Mouse (Mus musculus) ES-Bruce4 (cell line): ENCODE measurements at regions not wholly inside any gene's neighbourhood (a gene's known extent, or its start where the extent isn't known, plus 50 kb on each side); places are given as distances from the start of the nearest gene placed in this dataset.

ENCODE experiments used
- H3K27ac ChIP-seq: 2 replicates; pipeline ENCODE4 v1.5.1; 2012; ENCODE audit warnings: low read length, inconsistent platforms; ENCODE audit not compliant: insufficient read depth
- H3K27me3 ChIP-seq: 2 replicates; pipeline ENCODE4 v1.6.1; 2012; ENCODE audit warnings: mild to moderate bottlenecking, low read length, inconsistent platforms; ENCODE audit not compliant: control insufficient read depth, poor library complexity, insufficient read depth, severe bottlenecking
- H3K36me3 ChIP-seq: 2 replicates; pipeline ENCODE4 v1.6.1; 2012; ENCODE audit warnings: inconsistent platforms, mild to moderate bottlenecking, low read length, moderate library complexity; ENCODE audit not compliant: control insufficient read depth, poor library complexity, insufficient read depth, severe bottlenecking
- H3K4me1 ChIP-seq: one replicate; pipeline ENCODE4 v1.8.1; 2011; ENCODE audit warnings: low read length; ENCODE audit not compliant: control insufficient read depth, insufficient read depth
- H3K4me3 ChIP-seq: 2 replicates; pipeline ENCODE4 v1.5.1; 2011; ENCODE audit warnings: low read depth, mild to moderate bottlenecking, low read length
- H3K9ac ChIP-seq: 2 replicates; pipeline ENCODE4 v1.6.1; 2012; ENCODE audit warnings: low read depth, mild to moderate bottlenecking, inconsistent platforms; ENCODE audit not compliant: poor library complexity, severe bottlenecking
- H3K9me3 ChIP-seq: replicated peaks from 2 replicates; pipeline ENCODE4 v1.6.1; 2012; ENCODE audit warnings: mild to moderate bottlenecking, low read length, inconsistent platforms; ENCODE audit not compliant: control insufficient read depth, poor library complexity, insufficient read depth, severe bottlenecking
- CTCF ChIP-seq: IDR thresholded peaks from one replicate; pipeline ENCODE4 v1.8.1; 2011; ENCODE audit warnings: low read depth, low read length
- EP300 ChIP-seq: IDR thresholded peaks from 2 replicates; pipeline ENCODE4 v1.6.1; 2011; ENCODE audit warnings: low read depth, low read length; ENCODE audit not compliant: insufficient read depth
- POLR2A ChIP-seq: IDR thresholded peaks from one replicate; pipeline ENCODE4 v1.8.1; 2011; ENCODE audit warnings: low read length; ENCODE audit not compliant: insufficient read depth

DNA sequence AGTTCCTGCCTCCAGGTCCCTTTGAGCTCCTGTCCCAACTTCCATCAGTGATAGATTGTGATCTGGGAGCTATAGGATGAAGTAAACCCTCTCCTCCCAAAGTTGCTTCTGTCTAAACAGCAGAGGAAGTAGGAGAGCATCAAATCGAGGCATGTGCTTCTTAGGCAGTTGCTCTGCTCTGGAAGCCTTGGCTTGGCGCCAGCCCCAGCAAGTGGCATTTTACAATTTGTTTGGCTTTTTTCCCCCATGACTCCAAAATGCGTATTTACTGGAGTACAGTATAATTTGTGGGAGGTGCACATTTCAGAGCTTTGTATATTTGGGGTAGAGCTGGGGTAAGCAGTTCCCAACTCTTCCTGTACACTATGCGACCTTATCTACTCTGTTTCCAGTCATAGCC, 88.2 kb upstream of the Sorcs3 start:
- no peaks in the 10 kb centered on the region for H3K27me3 ChIP-seq
- H3K27ac ChIP-seq = no peak overlapping the region
- no peak overlapping the region for H3K4me3 ChIP-seq
- no peak overlapping the region for H3K9ac ChIP-seq
- H3K9me3 ChIP-seq = no peaks in the 10 kb centered on the region
- no peaks in the 10 kb centered on the region for H3K36me3 ChIP-seq
- H3K4me1 ChIP-seq = no peaks in the 10 kb centered on the region
- TF ChIP-seq EP300 = no peak
- TF ChIP-seq POLR2A = no peak
- no peak for TF ChIP-seq CTCF

DNA sequence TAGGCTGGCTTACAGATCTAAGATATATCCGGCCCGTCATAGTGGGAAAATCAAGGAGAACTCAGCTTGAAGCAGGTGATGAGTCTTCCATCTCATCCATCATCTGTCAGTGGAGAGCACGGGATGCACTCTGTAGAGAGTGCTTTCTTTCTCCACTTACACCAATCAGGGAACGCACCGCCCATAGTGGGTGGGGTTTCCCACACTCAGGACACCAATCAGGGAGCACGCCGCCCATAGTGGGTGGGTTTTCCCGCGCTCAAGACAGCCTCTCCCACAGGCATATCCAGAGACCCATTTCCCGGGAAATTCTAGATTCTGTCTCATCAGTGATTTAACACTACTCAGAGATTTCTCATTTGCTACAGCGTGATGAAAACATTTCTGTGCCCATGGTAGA, 83.5 kb upstream of the Sorcs3 start:
- Histone ChIP-seq H3K4me1 (no peaks in the 10 kb centered on the region), H3K9ac (no peak overlapping the region), H3K36me3 (no peaks in the 10 kb centered on the region), H3K4me3 (no peak overlapping the region), H3K27me3 (no peaks in the 10 kb centered on the region), H3K27ac (no peak overlapping the region), H3K9me3 (no peaks in the 10 kb centered on the region)
- TF ChIP-seq POLR2A (no peak), CTCF (no peak), EP300 (no peak)

- Histone ChIP-seq H3K27ac (no peak overlapping the region), H3K27me3 (no peaks in the 10 kb centered on the region), H3K36me3 (no peaks in the 10 kb centered on the region), H3K9me3 (no peaks in the 10 kb centered on the region), H3K4me1 (no peaks in the 10 kb centered on the region), H3K4me3 (no peak overlapping the region), H3K9ac (no peak overlapping the region)
- no peak for TF ChIP-seq POLR2A
Observed at GRCm38 (mm10) chr19:48123777-48124176, 82.0 kb upstream of the Sorcs3 start.

DNA sequence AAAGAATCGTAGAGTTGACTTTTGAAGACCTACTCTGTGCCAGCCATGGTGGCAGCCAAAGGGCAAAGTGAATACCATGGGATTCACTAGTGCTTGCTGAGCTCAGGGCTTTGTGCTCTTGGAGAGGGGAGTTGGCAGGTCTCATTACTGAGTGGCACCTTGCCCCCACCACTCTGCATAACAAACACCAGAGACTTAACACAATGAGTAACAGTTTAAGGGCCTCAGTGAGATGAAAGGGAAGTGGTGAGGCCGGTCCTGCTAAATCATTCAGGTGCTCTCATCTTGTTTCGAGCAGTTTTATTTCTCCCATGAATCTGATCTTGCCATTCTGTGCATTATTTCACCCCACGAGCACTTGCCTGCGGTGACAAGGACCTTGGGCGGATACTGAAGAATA, 80.1 kb upstream of the Sorcs3 start:
- Histone ChIP-seq H3K27me3 (no peaks in the 10 kb centered on the region), H3K9me3 (no peaks in the 10 kb centered on the region), H3K9ac (no peak overlapping the region), H3K4me1 (no peaks in the 10 kb centered on the region), H3K36me3 (no peaks in the 10 kb centered on the region), H3K27ac (no peak overlapping the region), H3K4me3 (no peak overlapping the region)
- TF ChIP-seq POLR2A (no peak), CTCF (no peak), EP300 (no peak)

DNA sequence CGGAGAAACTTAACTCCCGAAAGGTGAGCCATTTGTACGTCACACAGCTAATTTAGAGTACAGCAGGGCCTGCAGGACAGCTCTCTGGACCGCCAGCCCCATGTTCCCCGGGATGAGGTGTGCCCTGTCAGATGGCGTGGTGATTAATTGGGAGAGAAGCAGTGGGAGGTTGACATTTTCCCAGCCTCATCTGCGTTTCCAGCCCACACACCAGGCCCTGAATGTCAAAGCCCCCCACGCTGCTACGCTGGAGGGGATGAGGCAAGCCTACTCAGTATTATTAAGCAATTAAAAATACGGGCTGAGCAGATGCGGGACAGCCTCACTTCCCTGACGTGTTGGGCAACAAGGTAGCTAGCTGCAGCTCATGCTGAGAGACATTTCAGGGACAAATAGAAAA, 77.7 kb upstream of the Sorcs3 start:
- H3K4me3 ChIP-seq = no peak overlapping the region
- no peaks in the 10 kb centered on the region for H3K27me3 ChIP-seq
- no peak overlapping the region for H3K9ac ChIP-seq
- no peaks in the 10 kb centered on the region for H3K4me1 ChIP-seq
- H3K9me3 ChIP-seq = no peaks in the 10 kb centered on the region; the same call in 1 of the 2 replicates
- no peak overlapping the region for H3K27ac ChIP-seq
- TF ChIP-seq CTCF = no peak
- TF ChIP-seq EP300 = no peak
- no peak for TF ChIP-seq POLR2A
- H3K36me3 ChIP-seq = no peaks in the 10 kb centered on the region

DNA sequence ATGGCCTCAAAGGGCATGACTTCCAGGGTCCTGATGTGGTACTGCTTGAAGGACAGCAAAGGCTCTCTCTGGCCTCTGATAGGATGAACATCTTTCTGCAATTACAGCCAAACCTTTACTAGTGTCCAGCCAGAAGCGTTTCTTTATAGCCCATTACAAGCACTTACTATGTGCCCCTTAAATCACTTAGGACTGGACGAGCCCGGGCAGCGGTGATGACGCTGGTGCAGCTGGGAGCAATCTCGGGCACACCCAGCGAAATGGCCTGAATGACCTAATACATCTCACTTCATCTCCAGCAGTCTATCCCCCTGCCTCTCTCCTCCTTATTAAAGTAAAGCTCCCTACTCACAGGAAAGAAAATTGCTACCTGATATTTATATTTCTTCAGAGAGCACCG, 69.6 kb upstream of the Sorcs3 start:
- Histone ChIP-seq H3K9ac (no peak overlapping the region), H3K4me1 (no peaks in the 10 kb centered on the region), H3K36me3 (no peaks in the 10 kb centered on the region), H3K27me3 (no peaks in the 10 kb centered on the region), H3K27ac (no peak overlapping the region), H3K4me3 (no peak overlapping the region), H3K9me3 (no peaks in the 10 kb centered on the region; the same call in 1 of the 2 replicates)
- TF ChIP-seq EP300 (no peak), CTCF (no peak), POLR2A (no peak)
